Mouse (Mus musculus) forebrain, embryonic 14.5 days (tissue): ENCODE data around the gene Gan. TPM values are rescaled to one million over a fixed set of nuclear protein-coding genes. Genes with fewer than 3 reads are reported as not detected.

Experiments used
- ATAC-seq: fragments of 200-750 bp; cut with Nextera tagmentation; 2 replicates; pipeline ENCODE4 v1.8.0; 2017; ENCODE audit warnings: mild to moderate bottlenecking, moderate library complexity
- DNase-seq: peaks from one replicate; pipeline ENCODE4 v3.0.0-alpha.2; 2015; ENCODE audit warnings: low spot score
- H3K27ac ChIP-seq: fragments of 300-500 bp; sonication (generic); 2 replicates; pipeline ENCODE4 v1.5.1; 2014; ENCODE audit warnings: low read depth, mild to moderate bottlenecking, control low read depth, low read length, moderate library complexity
- H3K27me3 ChIP-seq: fragments of 300-500 bp; sonication (generic); replicated peaks from 2 replicates; pipeline ENCODE4 v1.6.1; 2014; ENCODE audit warnings: low read length, control low read depth, mixed read lengths; ENCODE audit not compliant: control insufficient read depth, insufficient read depth
- H3K36me3 ChIP-seq: fragments of 300-500 bp; sonication (generic); 2 replicates; pipeline ENCODE4 v1.6.1; 2014; ENCODE audit warnings: low read length, control low read depth; ENCODE audit not compliant: control insufficient read depth, insufficient read depth
- H3K4me1 ChIP-seq: fragments of 300-500 bp; sonication (generic); 2 replicates; pipeline ENCODE4 v1.6.1; 2014; ENCODE audit warnings: antibody characterized with exemption, low read length, control low read depth; ENCODE audit not compliant: control insufficient read depth, insufficient read depth
- H3K4me2 ChIP-seq: fragments of 300-500 bp; sonication (generic); 2 replicates; pipeline ENCODE4 v1.6.1; 2014; ENCODE audit warnings: mild to moderate bottlenecking, control low read depth, low read length
- H3K4me3 ChIP-seq: fragments of 300-500 bp; sonication (generic); 2 replicates; pipeline ENCODE4 v1.5.1; 2014; ENCODE audit warnings: low read depth, low read length, control low read depth
- H3K9ac ChIP-seq: fragments of 300-500 bp; sonication (generic); 2 replicates; pipeline ENCODE4 v1.6.1; 2014; ENCODE audit warnings: mild to moderate bottlenecking, low read length, control low read depth, moderate library complexity
- H3K9me3 ChIP-seq: fragments of 300-500 bp; sonication (generic); replicated peaks from 2 replicates; pipeline ENCODE4 v1.6.1; 2016; ENCODE audit warnings: low read length, control low read depth, mixed read lengths; ENCODE audit not compliant: control insufficient read depth
- WGBS: fragments of 180-500 bp; shearing (Covaris S2); extraction: QIAGEN DNeasy Blood & Tissue Kit; methylation state at CpG from one replicate; pipeline ENCODE4 v1.1.7; 2014; 5-methylcytosine and 5-hydroxymethylcytosine counted together
- polyA plus RNA-seq: library from polyadenylated mRNA; unstranded; fragments of >200 nt; fragmentation: Nextera tagmentation; extraction: Ambion mirVana; gene quantifications from 2 replicates; pipeline ENCODE4 v1.2.1, GENCODE M21; 2014

Gan gene
- polyA plus RNA-seq, 1 experiment from 2014 or later: 3.3 TPM

GRCm38 (mm10) chr8:117178676-117179075 lies 20.7 kb downstream of the Gan start:
- H3K27me3 ChIP-seq: no peaks in the 10 kb centered on the region
- H3K4me3 ChIP-seq: no peak overlapping the region
- 88% methylated on average over 6 of the region's 6 CpGs for WGBS
- H3K9ac ChIP-seq: no peak overlapping the region
- no peaks in the 10 kb centered on the region for H3K36me3 ChIP-seq
- H3K27ac ChIP-seq: no peak overlapping the region
- ATAC-seq (no peak), DNase-seq (no peak)
- H3K4me1 ChIP-seq: no peaks in the 10 kb centered on the region
- no peaks in the 10 kb centered on the region for H3K9me3 ChIP-seq
- no peak overlapping the region for H3K4me2 ChIP-seq

- WGBS: 96% methylated on average over 4 of the region's 4 CpGs
- no peak for ATAC-seq
- Histone ChIP-seq H3K27ac (no peak overlapping the region), H3K4me2 (no peak overlapping the region), H3K4me1 (no peaks in the 10 kb centered on the region), H3K4me3 (no peak overlapping the region), H3K36me3 (peaks cover 24% of the 10 kb centered on the region), H3K27me3 (no peaks in the 10 kb centered on the region), H3K9me3 (no peaks in the 10 kb centered on the region), H3K9ac (no peak overlapping the region)
- DNase-seq: no peak
Observed at GRCm38 (mm10) chr8:117182746-117183145, 24.8 kb downstream of the Gan start.

GRCm38 (mm10) chr8:117183664-117184377 lies 25.9 kb downstream of the Gan start:
- ATAC-seq (no peak), DNase-seq (no peak)
- no peak overlapping the region for H3K27ac ChIP-seq
- no peaks in the 10 kb centered on the region for H3K9me3 ChIP-seq
- H3K4me3 ChIP-seq: no peak overlapping the region
- no peaks in the 10 kb centered on the region for H3K4me1 ChIP-seq
- peaks cover 34% of the 10 kb centered on the region for H3K36me3 ChIP-seq
- no peak overlapping the region for H3K4me2 ChIP-seq
- no peak overlapping the region for H3K9ac ChIP-seq
- H3K27me3 ChIP-seq: no peaks in the 10 kb centered on the region
- WGBS: 90% methylated on average over 8 of the region's 8 CpGs

GRCm38 (mm10) chr8:117194355-117194754 lies 36.4 kb downstream of the Gan start:
- Histone ChIP-seq H3K36me3 (peaks cover 76% of the 10 kb centered on the region), H3K9ac (no peak overlapping the region), H3K4me1 (no peaks in the 10 kb centered on the region), H3K4me3 (no peak overlapping the region), H3K9me3 (no peaks in the 10 kb centered on the region), H3K27ac (0 out of 2 replicates have a peak overlapping the region, but pooled peaks have one; percentile 16), H3K27me3 (no peaks in the 10 kb centered on the region), H3K4me2 (no peak overlapping the region)
- DNase-seq: peak; percentile 61
- ATAC-seq: no peak
- 54% methylated on average over 4 of the region's 4 CpGs for WGBS

GRCm38 (mm10) chr8:117196593-117196992 lies 38.7 kb downstream of the Gan start:
- H3K27ac ChIP-seq: no peak overlapping the region

GRCm38 (mm10) chr8:117197551-117197950 lies 39.6 kb downstream of the Gan start:
- Histone ChIP-seq H3K27me3 (no peaks in the 10 kb centered on the region), H3K36me3 (peaks cover 58% of the 10 kb centered on the region), H3K9ac (no peak overlapping the region), H3K4me1 (no peaks in the 10 kb centered on the region), H3K9me3 (no peaks in the 10 kb centered on the region), H3K4me2 (no peak overlapping the region), H3K4me3 (no peak overlapping the region), H3K27ac (peak overlapping the region; percentile 74)
- DNase-seq (no peak), ATAC-seq (no peak)
- WGBS: 84% methylated on average over 6 of the region's 6 CpGs

More at GRCm38 (mm10) chr8:117196593-117196992, 38.7 kb downstream of the Gan start:
- no peak overlapping the region for H3K9ac ChIP-seq
- H3K4me2 ChIP-seq: no peak overlapping the region
- H3K27me3 ChIP-seq: no peaks in the 10 kb centered on the region
- ATAC-seq (no peak), DNase-seq (no peak)
- H3K4me1 ChIP-seq: no peaks in the 10 kb centered on the region
- H3K4me3 ChIP-seq: no peak overlapping the region
- 93% methylated on average over 4 of the region's 4 CpGs for WGBS
- peaks cover 62% of the 10 kb centered on the region for H3K36me3 ChIP-seq
- no peaks in the 10 kb centered on the region for H3K9me3 ChIP-seq

GRCm38 (mm10) chr8:117198141-117198935 lies 40.4 kb downstream of the Gan start:
- Histone ChIP-seq H3K9ac (no peak overlapping the region), H3K9me3 (no peaks in the 10 kb centered on the region), H3K4me2 (no peak overlapping the region), H3K27ac (peak overlapping the region; percentile 74), H3K4me3 (no peak overlapping the region), H3K27me3 (no peaks in the 10 kb centered on the region), H3K4me1 (no peaks in the 10 kb centered on the region), H3K36me3 (peaks cover 50% of the 10 kb centered on the region)
- DNase-seq (peak; percentile 83), ATAC-seq (peak; percentile 95)
- 59% methylated on average over 20 of the region's 20 CpGs for WGBS

- no peaks in the 10 kb centered on the region for H3K27me3 ChIP-seq
- H3K4me3 ChIP-seq: no peak overlapping the region
- no peak for ATAC-seq
- peaks cover 45% of the 10 kb centered on the region for H3K36me3 ChIP-seq
- no peak for DNase-seq
- no peaks in the 10 kb centered on the region for H3K9me3 ChIP-seq
- no peak overlapping the region for H3K4me2 ChIP-seq
- 0 out of 2 replicates have a peak overlapping the region, but pooled peaks have one; percentile 30 for H3K27ac ChIP-seq
- no peaks in the 10 kb centered on the region for H3K4me1 ChIP-seq
- 88% methylated on average over 6 of the region's 6 CpGs for WGBS
- no peak overlapping the region for H3K9ac ChIP-seq
Observed at GRCm38 (mm10) chr8:117199658-117200057, 41.7 kb downstream of the Gan start.

- H3K4me2 ChIP-seq: no peak overlapping the region
- no peak for DNase-seq
- peaks cover 42% of the 10 kb centered on the region for H3K36me3 ChIP-seq
- H3K4me3 ChIP-seq: no peak overlapping the region
- no peak overlapping the region for H3K9ac ChIP-seq
- 76% methylated on average over 13 of the region's 13 CpGs for WGBS
- no peak overlapping the region for H3K27ac ChIP-seq
- no peaks in the 10 kb centered on the region for H3K4me1 ChIP-seq
- no peaks in the 10 kb centered on the region for H3K27me3 ChIP-seq
- H3K9me3 ChIP-seq: no peaks in the 10 kb centered on the region
- no peak for ATAC-seq
Observed at GRCm38 (mm10) chr8:117200346-117200745, 42.4 kb downstream of the Gan start.
